Mouse (Mus musculus): ENCODE data around the gene Ube3c.

The Ube3c gene

DNA sequence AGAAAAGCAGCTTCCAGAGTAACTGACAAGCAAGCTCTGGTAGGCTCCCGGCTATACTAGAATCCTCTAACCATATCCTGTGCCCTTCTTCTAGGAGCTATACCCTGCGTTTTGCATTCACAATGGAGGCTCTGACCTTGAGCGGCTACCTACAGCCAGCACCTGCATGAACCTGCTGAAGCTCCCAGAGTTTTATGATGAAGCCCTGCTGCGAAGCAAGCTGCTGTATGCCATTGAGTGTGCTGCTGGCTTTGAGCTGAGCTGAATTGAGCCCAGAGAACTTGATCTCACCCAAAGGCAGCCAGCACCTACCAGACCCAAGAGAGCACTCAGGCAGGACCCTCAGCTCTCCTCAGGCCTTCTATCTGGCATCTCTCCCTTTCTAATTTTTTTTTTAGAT lies 105.3 kb downstream of the Ube3c start:
- DNase-seq (ENCODE audit: low read depth), result no peak

DNA sequence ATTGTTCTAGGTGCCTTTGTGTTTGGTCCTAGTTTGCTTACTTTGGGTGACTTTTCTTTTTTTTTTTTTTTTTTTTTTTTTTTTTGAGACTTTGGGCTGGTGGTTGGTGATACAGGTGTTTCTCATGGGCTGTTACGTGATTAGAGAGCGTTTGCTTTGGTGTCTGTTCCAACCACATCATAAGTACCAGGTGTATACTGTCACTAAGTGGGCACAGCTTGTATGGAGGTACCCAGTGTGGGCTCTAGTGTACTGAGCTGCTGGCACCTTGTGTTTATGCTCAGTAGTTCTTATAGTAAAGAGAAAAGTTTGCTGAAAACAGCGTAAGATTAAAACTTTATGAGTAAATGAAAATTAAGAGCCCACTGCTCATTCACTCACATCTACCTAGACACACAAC lies 107.4 kb downstream of the Ube3c start:
- DNase-seq (ENCODE audit: low read depth), result no peak

DNA sequence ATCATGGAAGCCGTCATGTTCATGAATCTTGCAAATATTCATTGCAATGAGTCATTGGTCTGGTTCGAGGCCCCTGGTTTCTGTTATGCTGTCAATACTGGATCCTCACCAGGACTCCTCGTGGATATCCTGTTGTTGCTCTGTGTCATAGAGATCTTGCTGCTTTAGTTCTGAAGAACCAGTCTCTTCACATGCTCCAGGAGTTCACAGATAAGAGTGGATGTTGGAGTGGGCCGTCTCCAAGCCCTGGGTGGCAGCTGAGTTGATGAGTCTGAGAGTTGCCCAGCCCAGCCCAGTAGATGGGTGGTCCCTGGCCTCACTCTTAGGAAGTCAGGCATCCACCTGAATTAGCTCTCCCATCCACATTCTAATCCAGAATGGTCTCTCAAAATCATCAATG lies 116.0 kb downstream of the Ube3c start:
- no peak for DNase-seq (ENCODE audit: low read depth)

DNA sequence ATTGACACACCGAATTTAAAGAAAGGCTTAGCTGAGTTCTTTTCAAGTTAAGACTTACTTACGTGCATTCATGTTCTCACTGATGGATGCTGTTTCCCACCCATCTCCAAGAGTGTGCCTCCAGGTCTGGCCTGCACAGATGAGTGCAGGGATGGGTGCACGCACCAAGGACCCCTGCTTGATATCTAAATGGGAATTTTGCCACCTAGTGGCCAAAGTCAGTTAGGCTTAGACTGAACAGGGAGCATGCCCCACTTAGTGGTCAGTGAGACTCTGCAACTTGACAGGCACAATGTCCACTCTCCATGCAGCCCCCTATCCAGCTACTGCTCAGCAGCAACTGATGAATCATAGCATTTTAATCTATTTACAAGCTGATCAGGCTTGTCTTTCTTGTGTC lies 118.6 kb downstream of the Ube3c start:
- DNase-seq (ENCODE audit: low read depth), result peak; percentile 63

DNA sequence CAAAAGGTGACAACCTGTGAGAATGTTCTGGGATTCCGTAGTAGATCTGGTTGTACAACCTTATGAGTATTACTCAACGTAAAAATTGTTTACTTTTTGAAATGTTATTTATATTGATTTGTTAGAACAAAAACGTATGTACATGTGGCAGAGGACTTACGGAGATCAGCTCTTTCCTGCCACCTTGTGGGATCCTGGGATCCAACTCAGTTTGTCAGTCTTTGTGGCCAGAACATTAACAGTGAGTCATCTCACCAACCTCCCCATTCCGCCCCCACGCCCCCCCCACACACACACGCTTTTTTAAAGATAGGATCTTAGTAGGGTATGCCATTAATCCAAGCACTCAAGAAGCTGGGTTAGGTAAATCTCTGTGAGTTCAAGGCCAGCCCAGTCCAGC lies 119.3 kb downstream of the Ube3c start:
- no peak for DNase-seq (ENCODE audit: low read depth)

DNA sequence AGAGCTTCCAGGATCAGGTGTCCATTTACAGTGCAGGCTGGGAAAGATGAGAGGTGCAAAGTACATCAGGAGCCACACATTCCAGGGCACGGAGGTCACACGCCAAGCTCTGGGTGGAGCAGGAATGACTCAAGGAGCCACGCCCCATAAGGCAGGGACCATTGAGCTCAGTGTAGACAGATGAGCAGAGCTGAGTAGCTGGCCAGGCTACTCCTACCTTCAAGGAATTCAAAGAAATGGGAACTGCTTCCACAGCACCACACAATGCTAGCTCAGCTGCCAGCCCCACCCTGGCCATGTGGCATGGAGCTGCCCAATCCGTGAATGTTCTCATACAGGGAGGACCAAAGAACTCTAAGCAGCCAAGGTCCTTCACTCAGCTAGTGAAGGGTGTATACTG lies 129.5 kb downstream of the Ube3c start:
- DNase-seq (ENCODE audit: low read depth), result no peak

DNA sequence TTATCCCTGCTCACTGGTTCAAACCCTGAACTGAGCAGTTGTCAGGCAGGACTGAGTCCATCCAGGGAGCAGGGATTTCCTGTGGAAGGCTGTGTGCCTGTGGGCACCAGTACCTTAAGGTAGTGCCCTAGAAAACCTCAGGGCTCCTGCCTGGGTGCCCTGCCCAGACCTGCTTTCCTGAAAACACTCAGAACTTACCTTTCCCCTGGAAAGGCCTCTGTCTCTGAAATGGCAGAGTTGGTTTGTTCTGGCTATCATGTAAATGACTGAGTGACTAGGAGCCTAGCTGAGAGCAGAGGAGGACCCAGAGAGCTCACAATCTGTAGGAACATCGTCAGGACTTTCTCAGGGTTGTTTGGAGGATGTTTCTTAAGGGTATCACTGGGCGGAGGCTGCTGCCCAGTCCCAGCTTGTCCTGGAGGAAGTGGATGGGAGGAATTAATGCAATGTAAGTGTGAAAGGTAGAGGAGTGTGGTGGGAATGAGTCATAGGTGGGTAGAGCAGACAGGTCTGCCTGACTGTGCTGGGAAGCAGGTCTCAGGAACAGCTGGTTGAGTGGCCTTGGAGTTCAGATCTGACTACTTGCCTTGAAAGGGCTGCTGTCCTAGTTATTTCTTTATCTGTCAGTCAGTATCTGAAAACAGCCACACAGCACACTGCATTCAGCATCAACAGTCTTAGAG lies 130.6 kb downstream of the Ube3c start:
- no peak for DNase-seq (ENCODE audit: low read depth)

DNA sequence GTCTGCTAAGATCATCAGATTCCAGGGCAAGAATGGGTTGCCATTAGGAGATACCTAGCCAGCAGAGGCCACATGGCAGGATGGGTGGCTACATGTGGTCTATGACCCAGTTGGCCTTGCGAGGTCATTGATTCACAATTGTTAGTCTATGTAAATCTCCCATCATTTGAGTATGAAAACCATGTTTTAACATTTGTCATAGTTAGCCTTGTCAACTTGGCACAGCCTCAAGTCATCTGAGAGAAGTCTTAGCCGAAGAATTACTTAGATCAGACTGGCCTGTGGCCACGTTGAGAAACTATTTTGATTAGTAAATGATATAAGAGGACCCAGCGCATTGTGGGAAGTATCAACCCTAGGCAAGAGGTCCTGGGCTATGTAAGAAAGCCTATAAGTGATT lies 138.2 kb downstream of the Ube3c start:
- no peak for DNase-seq (ENCODE audit: low read depth)

DNA sequence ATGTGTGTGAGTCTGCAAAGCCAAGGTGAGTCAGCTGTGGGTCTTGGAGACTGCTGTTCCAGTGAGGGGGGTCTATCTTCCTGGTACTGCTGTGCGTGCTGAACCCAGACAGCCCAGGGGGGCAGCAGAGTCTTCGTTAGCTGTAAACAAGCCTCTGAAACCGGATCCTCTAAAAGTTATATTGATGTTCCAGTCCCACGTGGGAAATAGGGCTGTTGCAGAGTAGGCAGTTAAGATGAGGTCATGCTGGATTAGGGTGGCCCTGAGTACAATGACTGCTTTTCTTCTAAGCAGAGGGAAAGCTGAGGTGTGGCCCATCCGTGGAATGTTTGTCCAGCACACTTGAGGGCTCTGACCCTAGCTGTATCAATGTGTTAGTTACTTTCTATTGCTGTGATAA lies 139.2 kb downstream of the Ube3c start:
- DNase-seq (ENCODE audit: low read depth), result no peak

DNA sequence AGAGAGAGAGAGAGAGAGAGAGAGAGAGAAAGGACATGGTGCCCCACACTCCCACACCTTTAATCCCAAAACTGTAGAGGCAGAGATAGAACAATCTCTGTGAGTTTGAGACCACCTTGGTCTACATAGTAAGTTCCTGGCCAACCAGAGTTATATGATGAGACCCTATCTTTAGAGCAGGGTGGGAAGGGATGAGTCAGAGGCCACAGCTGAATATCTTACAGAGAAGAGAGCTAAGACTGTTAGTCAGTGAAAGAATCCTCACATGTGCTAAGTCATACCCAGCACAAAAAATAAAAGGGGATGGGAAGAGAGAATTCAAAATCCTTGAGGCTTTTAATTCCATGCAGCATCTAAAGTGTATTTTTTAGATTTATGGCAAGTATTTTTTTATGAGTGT lies 142.6 kb downstream of the Ube3c start:
- no peak for DNase-seq (ENCODE audit: low read depth)

DNA sequence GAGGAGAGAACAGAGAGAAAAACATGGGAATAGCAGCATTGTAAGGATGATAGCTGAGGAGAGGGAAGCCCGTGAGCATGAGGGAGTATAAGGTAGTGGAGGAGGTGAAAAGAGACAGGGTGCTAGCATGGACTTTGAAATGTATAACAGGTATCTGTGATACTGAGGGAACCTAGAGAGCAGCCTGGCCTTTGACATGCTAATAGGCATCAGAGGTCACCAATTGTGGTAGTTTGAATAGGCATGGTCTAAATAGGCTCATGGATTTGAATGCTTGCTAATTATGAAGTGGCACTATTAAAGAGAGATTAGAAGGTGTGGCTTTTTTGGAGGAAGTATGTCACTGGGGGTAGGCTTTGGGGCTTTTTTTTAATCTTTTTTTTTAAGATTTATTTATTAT lies 143.9 kb downstream of the Ube3c start:
- DNase-seq (ENCODE audit: low read depth), result no peak

DNA sequence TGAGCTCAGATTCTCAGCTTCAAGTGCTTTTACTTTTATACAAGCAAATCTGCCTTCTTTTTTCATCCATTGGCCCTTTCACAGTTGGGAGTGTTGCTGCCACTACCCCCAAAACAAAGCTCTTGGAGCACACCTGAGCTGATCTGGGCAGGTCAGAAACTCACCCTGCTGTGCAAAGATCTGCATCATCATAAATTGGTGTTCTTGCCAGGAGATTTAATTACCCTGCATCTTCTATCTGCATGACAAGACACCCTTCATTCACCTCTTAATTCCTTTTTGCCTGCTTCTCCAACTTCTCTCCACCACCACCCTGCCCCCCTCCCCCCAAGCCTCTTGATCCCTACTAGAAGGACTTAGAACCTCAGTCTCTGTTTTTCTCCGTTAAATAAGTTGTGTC lies 152.1 kb downstream of the Ube3c start:
- DNase-seq (ENCODE audit: low read depth), result no peak

DNA sequence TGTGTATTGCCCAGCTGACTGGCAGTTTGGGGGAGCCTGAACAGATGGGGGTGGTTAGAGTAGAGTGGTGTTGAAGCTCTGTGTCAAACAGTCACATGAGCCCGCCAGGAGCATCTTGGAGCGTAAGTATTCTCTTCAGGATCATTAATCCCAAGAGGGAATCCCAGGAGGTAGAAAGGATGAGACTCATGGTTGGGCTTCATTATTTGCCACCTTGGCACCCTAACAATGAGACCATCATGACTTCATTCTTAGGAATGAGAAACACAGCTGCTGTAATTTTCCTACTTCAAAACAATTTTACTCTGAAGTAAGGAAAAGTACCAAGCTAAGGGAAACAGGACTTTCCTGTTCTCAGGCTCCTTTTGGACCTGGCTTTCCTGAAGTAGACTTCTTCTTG lies 156.3 kb downstream of the Ube3c start:
- DNase-seq (ENCODE audit: low read depth), result no peak

Measured in induced T-regulatory cell, adult 2 months (primary cell).